ENCODE assay signal across 8 mouse cellular contexts in the genomic region with DNA sequence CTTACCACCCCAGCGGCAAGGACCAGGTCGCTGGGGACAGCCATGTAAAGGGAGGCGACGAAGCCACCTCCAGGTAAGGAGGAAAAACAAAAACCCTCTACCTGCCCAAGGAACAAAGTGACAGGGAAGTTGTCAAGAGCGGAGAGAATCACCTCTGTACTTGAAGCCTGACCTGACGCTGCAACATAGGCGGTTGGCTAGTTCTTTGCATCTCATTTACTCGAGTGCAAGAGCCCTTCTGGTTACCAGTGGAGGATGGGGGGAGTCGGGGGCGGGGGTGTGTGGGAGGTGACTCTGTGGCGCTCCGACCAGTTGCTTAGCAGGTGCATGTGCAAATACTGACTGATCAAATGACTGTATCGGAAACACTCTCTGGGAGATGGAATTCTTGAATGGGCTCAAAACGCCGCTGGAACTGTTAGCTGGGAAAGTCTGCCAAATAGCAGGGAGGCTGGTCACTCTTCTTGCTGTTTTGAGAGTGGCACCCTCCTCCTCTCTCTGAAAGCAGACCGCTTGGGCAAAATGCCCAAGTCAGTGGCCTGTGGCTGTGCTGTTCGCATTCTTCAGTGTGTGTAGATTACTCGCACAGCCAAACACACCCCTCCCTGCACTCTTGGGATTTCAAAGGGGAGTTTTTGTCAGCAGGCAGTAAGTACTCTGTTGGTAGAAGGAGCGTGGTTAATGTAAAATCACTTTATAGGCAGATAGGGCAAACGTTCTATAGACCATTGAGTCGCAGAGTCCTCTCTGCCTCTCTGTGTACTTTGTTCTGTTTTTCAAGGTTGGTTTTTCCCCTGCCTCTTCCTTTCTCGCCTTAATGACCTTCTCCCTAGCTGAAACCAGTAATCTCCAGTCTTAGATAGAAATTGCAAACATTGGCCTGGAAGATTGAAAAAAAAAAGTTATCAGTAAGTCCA. TPM values are rescaled to one million over a fixed set of nuclear protein-coding genes. Genes with fewer than 3 reads are reported as not detected.
DNase-seq lines count a peak whose midpoint lies in the region; ATAC-seq and TF ChIP-seq lines count a peak whose summit lies in the region.

No protein-coding gene starts in this region.

- peak overlapping the region; percentile 96 for H3K4me2 ChIP-seq in embryonic facial prominence, embryonic 14.5 days (ENCODE audit: low read depth, low read length)
- peak overlapping the region; percentile 88 for H3K4me2 ChIP-seq in limb, embryonic 14.5 days (replicated peaks; ENCODE audit: low read depth, low read length, severe bottlenecking)
- H3K4me2 ChIP-seq in midbrain, embryonic 15.5 days = peak overlapping the region; percentile 94

- 2% methylated on average over 21 of the region's 22 CpGs for WGBS in embryonic facial prominence, embryonic 14.5 days
- under 1% methylated on average over 22 of the region's 22 CpGs for WGBS in limb, embryonic 14.5 days
- under 1% methylated on average over 22 of the region's 22 CpGs for WGBS in midbrain, embryonic 15.5 days

- H3K9ac ChIP-seq in embryonic facial prominence, embryonic 14.5 days (ENCODE audit: low read depth, low read length) = peak overlapping the region; percentile 62
- peak overlapping the region; percentile 50 for H3K9ac ChIP-seq in limb, embryonic 14.5 days (ENCODE audit: low read depth, low read length, severe bottlenecking)
- peak overlapping the region; percentile 53 for H3K9ac ChIP-seq in midbrain, embryonic 15.5 days

- no peak for TF ChIP-seq POLR2A in limb, embryonic 14.5 days (IDR thresholded peaks at IDR 0.05; ENCODE audit: borderline replicate concordance, extremely low read depth, insufficient read depth, insufficient read length)

- peak; percentile 78 for DNase-seq in 3134 (ENCODE audit: extremely low read depth, insufficient read length, low spot score)
- peak; percentile 76 for DNase-seq in adrenal gland, adult 8-10 months
- peak; percentile 92 for DNase-seq in embryonic facial prominence, embryonic 14.5 days (ENCODE audit: low spot score)
- peak; percentile 74 for DNase-seq in heart, adult 8-10 months (ENCODE audit: low spot score)
- DNase-seq in kidney, adult 8-10 months = peak; percentile 89 to 94
- peak; percentile 82 for DNase-seq in limb, embryonic 14.5 days (ENCODE audit: low spot score)
- peak; percentile 51 to 58 for DNase-seq in spleen, postnatal 36 days (ENCODE audit: low spot score in 2 of 2)

- H3K36me3 ChIP-seq in embryonic facial prominence, embryonic 14.5 days (ENCODE audit: control insufficient read depth, insufficient read depth, low read length) = no peaks in the 10 kb centered on the region
- H3K36me3 ChIP-seq in limb, embryonic 14.5 days (ENCODE audit: control insufficient read depth, insufficient read depth, low read length) = no peaks in the 10 kb centered on the region
- no peaks in the 10 kb centered on the region for H3K36me3 ChIP-seq in midbrain, embryonic 15.5 days (replicated peaks)

- ATAC-seq in embryonic facial prominence, embryonic 14.5 days (ENCODE audit: low read depth) = peak; percentile 81
- ATAC-seq in limb, embryonic 14.5 days (ENCODE audit: low FRiP score, low read depth) = peak; percentile 78
- peak; percentile 88 for ATAC-seq in midbrain, embryonic 15.5 days (replicated peaks)

- peaks cover 7% of the 10 kb centered on the region; the same call in 1 of the 2 replicates for H3K4me1 ChIP-seq in embryonic facial prominence, embryonic 14.5 days (ENCODE audit: control insufficient read depth, insufficient read depth, low read length)
- peaks cover 9% of the 10 kb centered on the region for H3K4me1 ChIP-seq in limb, embryonic 14.5 days (ENCODE audit: control insufficient read depth, insufficient read depth, low read length)
- H3K4me1 ChIP-seq in midbrain, embryonic 15.5 days = peaks cover 10% of the 10 kb centered on the region

- H3K4me3 ChIP-seq in embryonic facial prominence, embryonic 14.5 days (ENCODE audit: low read depth, low read length) = peak overlapping the region; percentile 60
- peak overlapping the region; percentile 51 for H3K4me3 ChIP-seq in limb, embryonic 14.5 days (replicated peaks; ENCODE audit: low read length)
- peak overlapping the region; percentile 63 for H3K4me3 ChIP-seq in midbrain, embryonic 15.5 days

- H3K27me3 ChIP-seq in embryonic facial prominence, embryonic 14.5 days (replicated peaks; ENCODE audit: control insufficient read depth, insufficient read depth, low read length) = no peaks in the 10 kb centered on the region
- H3K27me3 ChIP-seq in limb, embryonic 14.5 days (ENCODE audit: control insufficient read depth, insufficient read depth, low read length) = no peaks in the 10 kb centered on the region
- H3K27me3 ChIP-seq in midbrain, embryonic 15.5 days (replicated peaks) = no peaks in the 10 kb centered on the region

- peak overlapping the region; percentile 85 for H3K27ac ChIP-seq in embryonic facial prominence, embryonic 14.5 days (replicated peaks; ENCODE audit: low read depth, low read length)
- peak overlapping the region; percentile 70 for H3K27ac ChIP-seq in limb, embryonic 14.5 days (replicated peaks; ENCODE audit: low read depth, low read length)
- H3K27ac ChIP-seq in midbrain, embryonic 15.5 days = peak overlapping the region; percentile 87

- no peaks in the 10 kb centered on the region for H3K9me3 ChIP-seq in embryonic facial prominence, embryonic 14.5 days (ENCODE audit: control insufficient read depth, low read length)
- no peaks in the 10 kb centered on the region for H3K9me3 ChIP-seq in limb, embryonic 14.5 days (ENCODE audit: control insufficient read depth, low read length)
- H3K9me3 ChIP-seq in midbrain, embryonic 15.5 days = no peaks in the 10 kb centered on the region

RNA-seq across cellular contexts. Expression of gene Arhgap18, which starts 19.7 kb away (rescaled TPM):
- total RNA-seq in adrenal gland, adult 8-10 months (2022) = 10 to 100 TPM; 34.3 to 52.6 (median 40.5) TPM
- 28.8 TPM in 2 replicates for polyA plus RNA-seq in embryonic facial prominence, embryonic 14.5 days (2014; fragmentation: Nextera tagmentation; extraction: Ambion mirVana)
- total RNA-seq in heart, adult 8-10 months (2022) = 10 to 100 TPM; 10.6 to 19.2 (median 12.6) TPM
- 10.2 and 14.2 TPM in 2 replicates for polyA plus RNA-seq in limb, embryonic 14.5 days (2012; rRNA removed)
- polyA plus RNA-seq in limb, embryonic 14.5 days (2014; fragmentation: Nextera tagmentation; extraction: Ambion mirVana) = 23.3 and 24.3 TPM in 2 replicates
- polyA plus RNA-seq in midbrain, embryonic 15.5 days (2015; fragmentation: Nextera tagmentation; extraction: Ambion mirVana) = 15.1 and 20.4 TPM in 2 replicates

Comparison
In these comparisons a context has a peak if more than half of its experiments do, and no peak if none do; other contexts are left out.
1. Peak in every context shown above with its lines: DNase-seq, ATAC-seq, H3K4me3 ChIP-seq and H3K27ac ChIP-seq.